17 mouse cellular contexts compared by ENCODE assay signal in genomic region chr8:113254076-113254475, GRCm38 (mm10).
DNase-seq lines count a peak whose midpoint lies in the region; ATAC-seq lines count a peak whose summit lies in the region.
"Had no signal": no experiment of that assay in that cellular context is flagged by ENCODE, and none has a peak within 500 bp of the region (broad histone marks: within the 10 kb centered on the region; RNA-seq: fewer than 3 reads in every experiment).

No protein-coding gene starts in this region.

- 93% methylated on average over 5 of the region's 5 CpGs for WGBS in forebrain, embryonic 15.5 days

- ATAC-seq in forebrain, embryonic 15.5 days (replicated peaks), result no peak

- no peaks in the 10 kb centered on the region for H3K36me3 ChIP-seq in forebrain, embryonic 15.5 days
- H3K36me3 ChIP-seq: embryonic facial prominence, embryonic 12.5 days; forebrain, embryonic 10.5 days; heart, embryonic 12.5 days; limb, embryonic 15.5 days had no signal

- no peaks in the 10 kb centered on the region for H3K9me3 ChIP-seq in forebrain, embryonic 15.5 days
- H3K9me3 ChIP-seq: embryonic facial prominence, embryonic 12.5 days; forebrain, embryonic 10.5 days; heart, embryonic 12.5 days; limb, embryonic 15.5 days had no signal

- intact Hi-C loops in left cerebral cortex, postnatal 25 days (cut with DNase I), result loop anchor here (5.0 kb wide), 1 partner anchor 137 kb away; no protein-coding TSS in a partner anchor

- no peak overlapping the region for H3K4me2 ChIP-seq in forebrain, embryonic 15.5 days (replicated peaks)
- H3K4me2 ChIP-seq: embryonic facial prominence, embryonic 12.5 days; heart, embryonic 12.5 days; limb, embryonic 15.5 days had no signal

- no peak overlapping the region for H3K9ac ChIP-seq in forebrain, embryonic 15.5 days (replicated peaks)
- H3K9ac ChIP-seq: embryonic facial prominence, embryonic 12.5 days; heart, embryonic 12.5 days; limb, embryonic 15.5 days had no signal

- DNase-seq in embryo, embryonic 10 days (ENCODE audit: low spot score), result peak; percentile 15
- DNase-seq in embryo, embryonic 9.5 days (ENCODE audit: extremely low spot score), result no peak
- peak; percentile 59 for DNase-seq in 3T3-L1 (ENCODE audit: low read depth, low spot score)
- DNase-seq in adrenal gland, postnatal 25 days, result peak; percentile 15
- DNase-seq in left cerebral cortex, postnatal 25 days (ENCODE audit: low spot score in 2 of 2), result peak; percentile 10 to 72
- no peak for DNase-seq in T-cell, adult 2 months (ENCODE audit: low spot score)
- no peak for DNase-seq in cerebellum, adult 18-20 months
- DNase-seq: cerebellum, adult 8-10 months; gastrocnemius, postnatal 14 days; heart, postnatal 4 days; lung, adult 2 months had no signal

- no peaks in the 10 kb centered on the region for H3K4me1 ChIP-seq in forebrain, embryonic 15.5 days
- H3K4me1 ChIP-seq: embryonic facial prominence, embryonic 12.5 days; forebrain, embryonic 10.5 days; heart, embryonic 12.5 days; limb, embryonic 15.5 days had no signal

- no peaks in the 10 kb centered on the region for H3K27me3 ChIP-seq in forebrain, embryonic 15.5 days
- H3K27me3 ChIP-seq: embryonic facial prominence, embryonic 12.5 days; heart, embryonic 12.5 days; limb, embryonic 15.5 days had no signal

- H3K27ac ChIP-seq in forebrain, embryonic 15.5 days (replicated peaks), result no peak overlapping the region
- H3K27ac ChIP-seq: embryonic facial prominence, embryonic 12.5 days; forebrain, embryonic 10.5 days; kidney, postnatal 0 days; limb, embryonic 15.5 days had no signal

- H3K4me3 ChIP-seq in forebrain, embryonic 15.5 days, result no peak overlapping the region
- H3K4me3 ChIP-seq: embryonic facial prominence, embryonic 12.5 days; forebrain, embryonic 10.5 days; heart, embryonic 12.5 days; limb, embryonic 15.5 days had no signal

Comparison
In these comparisons a context has a peak if more than half of its experiments do, and no peak if none do; other contexts are left out.
1. DNase-seq: peak in embryo, embryonic 10 days (single experiment), 3T3-L1 (single experiment), adrenal gland, postnatal 25 days (single experiment) and left cerebral cortex, postnatal 25 days (2 of 2); none in embryo, embryonic 9.5 days (single experiment), T-cell, adult 2 months (single experiment) and cerebellum, adult 18-20 months (0 of 2).